Mouse (Mus musculus) frontal cortex, postnatal 14 days (tissue): ENCODE results near the gene Lrrc9.

ENCODE experiments used
- DNase-seq, 2 experiments: peaks; one replicate each; pipeline ENCODE4 v3.0.0; 2022; ENCODE audit warnings: low spot score in 2 of 2

The Lrrc9 gene

GRCm38 (mm10) chr12:72441839-72442576, at the start of gene Lrrc9:
TSS of gene Lrrc9 (plus strand) at chr12:72441866.
- DNase-seq = peak in 1 of 2 experiments; percentile 25

DNA sequence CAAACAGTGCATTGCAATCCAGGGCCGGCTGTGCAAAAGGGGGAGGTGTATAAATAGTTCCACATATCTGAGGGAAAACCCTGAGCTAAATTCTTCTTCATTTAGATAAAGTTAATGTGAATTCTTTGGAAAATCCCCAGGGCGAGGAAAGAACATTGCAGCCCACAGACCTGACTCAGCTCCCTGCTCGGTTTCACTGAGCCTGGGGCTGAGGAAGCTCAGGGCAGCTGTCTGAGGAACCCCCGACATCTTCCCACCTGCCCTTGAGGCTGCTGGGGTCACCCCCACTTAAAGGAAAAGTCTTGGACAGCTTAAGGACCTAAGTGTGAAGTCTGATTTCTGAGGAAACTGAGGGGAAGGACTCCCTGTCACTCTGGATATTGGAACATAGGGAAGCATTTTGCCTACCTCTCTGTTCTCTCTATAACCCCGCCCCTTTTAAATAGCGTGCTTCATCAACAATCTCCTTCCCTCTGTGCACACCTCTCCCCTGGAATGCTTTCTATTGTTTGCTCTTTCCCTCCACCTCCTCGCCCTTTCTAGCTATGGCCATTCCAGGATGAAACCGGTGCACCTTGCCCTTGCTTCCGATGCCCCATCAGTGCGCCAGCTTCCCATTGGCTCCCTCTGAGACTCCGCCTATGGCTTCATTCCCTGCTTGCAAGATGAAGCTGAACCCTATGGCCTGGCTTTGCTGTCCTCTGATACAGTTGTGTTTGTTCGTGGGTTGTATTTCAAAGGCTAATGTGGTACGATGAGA, 48.4 kb upstream of the Lrrc9 start:
- DNase-seq = no peak

- DNase-seq = no peak
Observed at GRCm38 (mm10) chr12:72405031-72405430, 36.6 kb upstream of the Lrrc9 start.

DNA sequence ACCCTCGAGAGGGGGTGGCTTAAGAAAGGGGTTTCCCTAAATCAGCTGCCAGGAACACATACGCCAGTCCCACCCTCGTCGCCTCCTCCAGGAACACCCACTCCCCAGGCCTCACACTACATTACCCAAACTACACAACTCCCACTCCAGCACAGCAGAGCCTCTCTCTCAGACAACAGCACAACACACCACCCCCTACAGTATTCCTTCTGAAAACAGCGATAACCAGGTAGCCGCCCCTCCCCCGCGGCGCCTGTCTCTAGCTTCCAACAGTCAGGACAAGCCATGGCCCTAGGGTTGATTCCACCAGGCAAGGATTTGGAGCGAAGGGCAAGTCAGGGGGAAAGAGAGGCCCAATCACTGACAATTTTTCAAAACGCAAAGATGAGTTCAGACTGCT, 34.5 kb upstream of the Lrrc9 start:
- no peak for DNase-seq

- peak in 1 of 2 experiments; percentile 21 for DNase-seq
Observed at GRCm38 (mm10) chr12:72407721-72408110, 34.0 kb upstream of the Lrrc9 start.

DNA sequence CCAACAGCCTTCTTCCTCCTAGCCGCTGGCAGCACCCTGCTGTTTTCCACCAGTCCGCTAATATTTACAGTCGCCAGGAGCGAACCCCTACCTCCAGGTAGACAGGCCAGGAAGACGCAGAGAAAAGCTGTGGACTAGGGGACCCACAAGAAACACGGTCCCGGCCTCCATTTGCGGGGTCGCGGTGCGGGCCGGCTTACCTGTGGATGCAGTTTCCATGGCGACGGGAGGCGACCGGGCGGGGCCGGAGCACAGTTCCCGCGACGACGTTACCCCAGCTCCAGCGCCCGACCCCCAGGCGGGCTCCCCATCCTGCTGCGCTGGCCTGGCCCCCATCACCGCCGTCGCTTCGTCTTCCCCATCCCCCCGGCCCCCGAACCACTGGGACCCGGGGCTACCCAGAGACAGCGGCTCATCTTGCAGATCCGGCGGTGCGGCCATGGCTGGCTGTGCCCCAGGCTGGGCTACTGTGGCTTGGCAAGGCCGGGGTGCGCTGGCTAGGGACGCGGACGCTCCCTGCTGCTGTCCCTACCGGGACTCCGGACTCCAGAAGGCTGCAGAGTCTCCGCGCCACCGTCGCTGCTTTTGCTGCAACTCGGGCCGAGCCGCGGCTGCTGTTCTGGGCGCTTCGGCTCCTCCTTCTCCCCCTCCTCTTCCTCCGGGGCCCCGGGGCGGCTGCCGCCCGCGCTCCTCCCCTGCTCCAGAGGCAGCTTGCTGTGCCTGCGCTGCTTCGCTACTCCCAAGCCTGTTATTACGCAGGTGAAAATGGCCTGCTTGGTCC, 33.4 kb upstream of the Lrrc9 start:
- DNase-seq = peak; percentile 45 to 64

- no peak for DNase-seq
Observed at GRCm38 (mm10) chr12:72408954-72409353, 32.7 kb upstream of the Lrrc9 start, which contains the start of gene Rtn1. TSS of gene Rtn1 (minus strand) at chr12:72409054.

DNA sequence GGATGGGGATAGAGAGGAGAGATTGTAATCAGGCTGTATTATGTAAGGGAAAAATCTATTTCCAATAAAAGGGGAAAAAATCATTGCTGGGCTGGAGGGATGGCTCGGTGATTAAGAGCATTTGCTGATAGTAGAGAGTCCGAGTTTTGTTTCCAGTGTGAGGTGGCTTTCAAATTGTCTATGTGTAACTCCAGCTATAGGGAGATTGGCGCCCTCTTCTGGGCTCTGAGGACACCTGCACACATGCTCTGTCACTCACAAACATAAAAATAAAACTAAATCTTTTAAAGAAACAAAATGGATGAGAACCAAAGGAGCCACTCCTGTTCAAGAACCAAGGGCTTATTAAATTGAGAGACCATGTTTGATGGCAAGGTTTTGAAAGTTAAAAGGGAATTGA, 23.9 kb upstream of the Lrrc9 start:
- no peak for DNase-seq

DNA sequence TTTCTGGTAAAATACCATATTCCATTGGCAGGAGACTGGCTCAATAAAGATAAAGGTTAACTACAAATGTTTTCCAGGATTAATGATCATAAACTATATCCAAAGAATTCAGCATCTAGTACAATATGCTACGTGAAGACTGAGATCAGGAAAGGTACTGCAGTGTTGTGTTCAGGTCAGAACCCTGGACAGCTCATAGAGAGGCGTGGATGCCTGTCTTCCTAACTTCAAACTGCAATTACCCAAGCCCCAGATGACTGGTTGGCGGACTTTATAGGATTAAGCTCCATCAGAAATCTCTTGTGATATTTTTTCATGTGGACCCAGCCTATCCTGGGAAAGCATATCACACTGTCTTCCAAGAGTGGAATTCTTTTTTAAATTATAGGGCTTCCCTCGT, 19.0 kb upstream of the Lrrc9 start:
- no peak for DNase-seq

DNA sequence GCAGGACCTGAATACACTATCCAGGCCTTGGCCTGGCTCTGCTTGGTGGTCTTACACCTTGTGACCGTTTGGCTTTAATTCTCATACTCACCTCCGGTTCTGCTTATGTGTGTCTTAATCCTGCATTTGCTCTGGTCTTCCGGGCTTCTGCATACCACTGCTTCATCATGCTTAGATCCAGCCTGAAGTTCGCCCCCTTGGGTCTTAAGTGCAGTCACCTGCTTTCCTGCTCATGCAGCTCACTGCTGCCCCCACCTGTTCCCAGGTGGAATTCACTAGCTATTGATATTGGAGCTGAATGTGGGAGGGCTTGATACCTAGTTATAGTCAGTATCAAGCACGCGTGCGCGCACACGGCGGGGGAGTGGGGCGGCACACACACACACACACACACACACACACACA, 13.9 kb upstream of the Lrrc9 start:
- DNase-seq = peak; percentile 75 to 77

DNA sequence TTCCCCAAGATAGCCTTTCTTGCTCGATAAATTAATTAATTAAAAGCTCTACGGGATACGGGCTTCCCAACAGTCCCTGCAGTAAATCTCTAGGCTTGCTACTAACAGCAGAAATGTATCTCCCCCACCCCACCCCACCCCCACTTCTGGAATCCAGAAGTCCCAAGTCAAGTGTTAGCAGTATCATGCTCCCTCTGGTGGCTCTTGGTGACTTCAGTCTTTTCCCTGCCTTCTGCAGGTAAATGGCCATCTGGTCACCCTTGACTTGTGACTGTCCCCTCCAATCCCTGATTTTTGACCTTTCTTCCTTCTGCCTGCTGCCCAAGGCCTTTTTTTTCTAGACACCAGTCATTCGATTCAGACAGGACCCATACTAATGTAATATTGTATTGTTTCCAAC, 9.5 kb upstream of the Lrrc9 start:
- no peak for DNase-seq

GRCm38 (mm10) chr12:72433241-72433865, 8.3 kb upstream of the Lrrc9 start:
- DNase-seq = no peak

DNA sequence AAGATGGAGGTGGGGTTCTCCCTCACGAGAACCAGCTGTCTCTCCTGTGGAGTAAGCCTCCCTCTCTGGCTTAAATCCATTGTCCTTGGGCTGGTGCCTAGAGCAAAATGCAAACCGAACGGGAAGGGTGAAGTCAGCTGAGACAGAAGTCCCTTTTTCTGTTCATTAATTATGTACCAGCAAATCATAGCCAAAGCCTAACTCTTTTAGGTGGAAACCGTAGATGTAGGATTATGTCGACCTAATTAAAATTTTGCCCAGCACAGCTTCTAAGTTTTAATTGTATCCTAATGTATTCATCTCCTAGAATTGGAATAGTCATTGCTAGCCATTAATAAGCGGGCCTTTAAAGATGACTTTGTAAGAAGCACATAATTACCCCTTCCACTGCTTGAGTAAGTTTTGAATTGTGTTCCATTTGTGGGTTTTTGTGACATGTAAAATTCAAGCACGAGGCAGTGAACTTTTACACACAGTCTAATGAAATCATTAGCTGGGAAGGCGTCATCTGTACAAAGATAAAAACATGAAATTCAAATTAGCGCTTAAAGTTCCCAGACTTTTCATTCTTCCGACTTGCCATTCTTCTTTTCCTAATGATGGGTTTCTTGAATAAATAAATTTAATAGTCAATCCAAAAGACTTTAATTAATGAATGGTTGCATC, 3.9 kb upstream of the Lrrc9 start:
- DNase-seq = no peak

DNA sequence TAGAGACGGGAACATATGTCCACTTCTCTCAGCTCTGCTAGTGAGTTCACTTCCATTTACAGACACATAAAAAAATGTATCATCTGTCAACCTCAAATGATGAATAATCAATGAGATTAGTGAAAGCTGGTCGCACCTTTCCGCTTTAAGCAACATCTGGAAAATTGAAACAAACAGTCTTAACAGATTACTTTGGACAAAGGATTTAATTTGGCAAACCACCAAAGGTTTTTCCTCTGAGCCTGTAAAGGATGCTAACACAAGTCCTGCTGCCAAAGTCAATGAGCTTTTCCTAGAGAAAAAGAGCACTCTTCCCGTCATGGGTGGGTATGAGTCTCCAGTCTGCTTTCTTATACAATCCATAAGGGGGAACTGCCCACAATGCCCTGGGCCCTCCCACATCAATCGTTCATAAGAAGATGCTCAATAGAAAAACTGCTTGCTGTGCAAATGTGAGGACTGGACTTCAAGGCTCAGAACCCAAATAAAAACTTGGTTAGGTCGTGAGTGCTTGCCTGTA, 2.6 kb upstream of the Lrrc9 start:
- DNase-seq = no peak

- DNase-seq = no peak
Observed at GRCm38 (mm10) chr12:72453941-72454340, 12.3 kb downstream of the Lrrc9 start.

DNA sequence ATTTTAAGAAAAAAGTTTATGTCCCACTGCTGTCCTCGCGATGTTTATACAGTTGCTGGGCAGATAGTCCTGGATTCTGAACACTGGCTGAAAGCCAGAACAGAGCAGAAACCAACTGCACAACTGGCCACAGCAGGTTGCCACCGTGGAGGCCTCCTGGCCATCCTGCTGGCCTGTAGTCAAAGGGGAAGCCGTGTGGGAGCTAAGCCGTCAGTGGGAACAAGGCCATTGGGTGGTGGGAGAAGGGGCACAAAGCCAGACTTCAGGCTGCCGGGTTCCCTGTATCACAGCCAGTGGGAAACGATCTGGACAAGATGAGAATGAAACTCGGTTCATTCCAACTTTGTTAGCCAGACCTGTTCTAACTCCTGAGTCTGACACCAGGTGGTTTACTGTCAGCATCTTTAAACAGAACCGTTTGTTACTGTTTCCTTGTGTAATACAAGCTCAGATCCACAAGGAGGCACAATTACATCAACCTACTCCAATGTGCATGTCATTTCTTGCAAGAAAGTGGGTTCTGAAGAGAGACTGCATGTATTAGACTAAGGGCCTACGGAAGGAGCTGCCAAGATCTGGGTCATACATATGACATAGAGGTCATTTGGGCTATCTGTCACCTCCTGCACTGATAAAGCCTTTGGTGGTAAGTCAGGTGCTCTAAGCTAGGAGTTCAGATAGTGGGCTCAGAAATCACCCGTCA, 19.7 kb downstream of the Lrrc9 start:
- no peak for DNase-seq

DNA sequence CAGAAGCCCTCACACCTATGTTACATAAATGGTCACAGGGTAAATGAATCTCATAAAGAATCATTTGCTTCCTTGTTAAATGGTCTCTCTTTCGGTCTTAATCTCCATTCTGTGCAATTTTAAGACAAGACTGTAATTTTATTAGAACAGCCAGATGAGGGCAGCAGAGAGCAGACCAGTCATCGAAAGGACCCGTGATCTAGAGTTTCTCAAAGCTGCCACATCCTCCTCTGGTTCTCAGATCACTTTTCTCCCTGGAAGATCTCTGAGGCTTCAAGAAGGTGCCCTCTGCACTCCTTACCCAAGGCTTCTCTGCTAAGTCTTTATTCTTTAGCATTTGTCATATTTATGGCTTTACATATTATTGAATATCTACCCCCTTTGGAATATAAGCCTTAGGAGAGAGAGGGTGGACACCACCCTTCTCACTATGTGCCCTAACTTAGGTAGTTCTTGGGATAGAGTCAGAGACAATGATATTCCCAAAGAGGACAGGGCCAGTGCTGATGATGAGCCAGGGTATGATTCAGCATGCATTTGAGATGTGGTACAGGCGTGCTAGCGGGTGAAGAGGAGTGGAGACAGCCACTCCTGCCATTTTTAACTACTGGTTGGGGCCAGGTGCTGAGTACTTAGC, 20.3 kb downstream of the Lrrc9 start:
- peak in 1 of 2 experiments; percentile 57 for DNase-seq

GRCm38 (mm10) chr12:72465826-72466501, 24.3 kb downstream of the Lrrc9 start:
- DNase-seq = no peak

GRCm38 (mm10) chr12:72467269-72467668, 25.6 kb downstream of the Lrrc9 start:
- no peak for DNase-seq
